Mouse (Mus musculus) heart, postnatal 36 days (tissue): Measurements from ENCODE around the gene Bpifb9a. TPM values are rescaled to one million over a fixed set of nuclear protein-coding genes. Genes with fewer than 3 reads are reported as not detected.
"Not testable (repeated sequence)": the region's sequence is repeated elsewhere in the genome, so short reads cannot be mapped to it uniquely, and the experiment has no call there.

Experiments used
- DNase-seq, 2 experiments: peaks; one replicate each; pipeline ENCODE4 v3.0.0; 2021 to 2022
- intact Hi-C: fragments of 180-260 bp; cut with DNase I; formaldehyde crosslinking; loops from one replicate; pipeline ENCODE4 v1.15.1; 2025
- total RNA-seq, 2 experiments: library from RNA; stranded (reverse); gene quantifications; 2 replicates each; pipeline ENCODE4 v1.2.3; 2021

Gene Bpifb9a
- not detected for total RNA-seq

- DNase-seq, intact Hi-C loops: not testable (repeated sequence)
Measured at GRCm38 (mm10) chr2:154257554-154257953, at the start of gene Bpifb9a. Bpifb9a (plus strand) TSS chr2:154257854.

GRCm38 (mm10) chr2:154209112-154209511 lies 48.5 kb upstream of the Bpifb9a start:
- no peak for DNase-seq
- intact Hi-C loops: no loop called here

- intact Hi-C loops: no loop called here
Measured at GRCm38 (mm10) chr2:154211121-154211520, 46.5 kb upstream of the Bpifb9a start.

GRCm38 (mm10) chr2:154211881-154212280 lies 45.8 kb upstream of the Bpifb9a start:
- intact Hi-C loops: no loop called here
- no peak for DNase-seq

More at GRCm38 (mm10) chr2:154211121-154211520, 46.5 kb upstream of the Bpifb9a start:
- DNase-seq: no peak

GRCm38 (mm10) chr2:154215191-154215590 lies 42.5 kb upstream of the Bpifb9a start:
- DNase-seq: peak; percentile 59 to 76
- intact Hi-C loops: loop anchor here (1.0 kb wide), 1 partner anchor 79 kb away; no protein-coding TSS in a partner anchor

- intact Hi-C loops: no loop called here
- no peak for DNase-seq
Measured at GRCm38 (mm10) chr2:154219950-154220349, 37.7 kb upstream of the Bpifb9a start.

- DNase-seq: peak in 1 of 2 experiments; percentile 10
- intact Hi-C loops: no loop called here
Measured at GRCm38 (mm10) chr2:154223265-154223916, 34.3 kb upstream of the Bpifb9a start, which contains the start of gene Bpifb5. Bpifb5 (plus strand) TSS chr2:154223742.

GRCm38 (mm10) chr2:154223917-154224273 lies 33.8 kb upstream of the Bpifb9a start:
- DNase-seq: no peak
- intact Hi-C loops: no loop called here

- intact Hi-C loops: no loop called here
- no peak for DNase-seq
Measured at GRCm38 (mm10) chr2:154226991-154227390, 30.7 kb upstream of the Bpifb9a start.

GRCm38 (mm10) chr2:154227830-154228229 lies 29.8 kb upstream of the Bpifb9a start:
- no peak for DNase-seq
- intact Hi-C loops: no loop called here

- DNase-seq: no peak
- intact Hi-C loops: no loop called here
Measured at GRCm38 (mm10) chr2:154233426-154233825, 24.2 kb upstream of the Bpifb9a start.

- intact Hi-C loops: no loop called here
- DNase-seq: no peak
Measured at GRCm38 (mm10) chr2:154240771-154241170, 16.9 kb upstream of the Bpifb9a start.

- not testable (repeated sequence) for DNase-seq
Measured at GRCm38 (mm10) chr2:154242726-154243125, 14.9 kb upstream of the Bpifb9a start.

GRCm38 (mm10) chr2:154243356-154244036 lies 14.2 kb upstream of the Bpifb9a start:
- intact Hi-C loops: no loop called here
- no peak for DNase-seq

More at GRCm38 (mm10) chr2:154242726-154243125, 14.9 kb upstream of the Bpifb9a start:
- intact Hi-C loops: not testable (repeated sequence)

GRCm38 (mm10) chr2:154245322-154245721 lies 12.3 kb upstream of the Bpifb9a start:
- DNase-seq: no peak
- intact Hi-C loops: no loop called here

- DNase-seq, intact Hi-C loops: not testable (repeated sequence)
Measured at GRCm38 (mm10) chr2:154255254-154255653, 2.4 kb upstream of the Bpifb9a start.

GRCm38 (mm10) chr2:154255770-154256169 lies 1.9 kb upstream of the Bpifb9a start:
- intact Hi-C loops: no loop called here
- DNase-seq: no peak

- intact Hi-C loops, DNase-seq: not testable (repeated sequence)
Measured at GRCm38 (mm10) chr2:154264397-154264796, 6.7 kb downstream of the Bpifb9a start.

- not testable (repeated sequence) for DNase-seq
- intact Hi-C loops: loop anchor here (5.0 kb wide), 1 partner anchor 120 kb away; no protein-coding TSS in a partner anchor
Measured at GRCm38 (mm10) chr2:154291866-154292265, 34.2 kb downstream of the Bpifb9a start.

GRCm38 (mm10) chr2:154292833-154293232 lies 35.2 kb downstream of the Bpifb9a start:
- no peak for DNase-seq
- intact Hi-C loops: loop anchor here (5.0 kb wide), 1 partner anchor 121 kb away; no protein-coding TSS in a partner anchor

- DNase-seq: peak; percentile 33 to 53
- intact Hi-C loops: loop anchor here (1.0 to 5.0 kb wide), 2 partner anchors 79 to 122 kb away; no protein-coding TSS in a partner anchor
Measured at GRCm38 (mm10) chr2:154294746-154295145, 37.1 kb downstream of the Bpifb9a start.

GRCm38 (mm10) chr2:154300496-154300895 lies 42.8 kb downstream of the Bpifb9a start:
- peak; percentile 33 to 62 for DNase-seq
- intact Hi-C loops: no loop called here
